Comparison of ENCODE assay signal across 10 mouse cellular contexts in genomic region chr4:137489996-137490395, GRCm38 (mm10). TPM values are rescaled to one million over a fixed set of nuclear protein-coding genes. Genes with fewer than 3 reads are reported as not detected.
DNase-seq lines count a peak whose midpoint lies in the region; ATAC-seq and TF ChIP-seq lines count a peak whose summit lies in the region.
"Had no signal": no experiment of that assay in that cellular context is flagged by ENCODE, and none has a peak within 500 bp of the region (broad histone marks: within the 10 kb centered on the region; RNA-seq: fewer than 3 reads in every experiment).

No protein-coding gene starts in this region.

- no peak overlapping the region for H3K27ac ChIP-seq in embryonic facial prominence, embryonic 11.5 days (replicated peaks; ENCODE audit: low read depth, low read length)
- peak overlapping the region; percentile 81 for H3K27ac ChIP-seq in limb, embryonic 14.5 days (replicated peaks; ENCODE audit: low read depth, low read length)

- H3K4me2 ChIP-seq in embryonic facial prominence, embryonic 11.5 days (ENCODE audit: low read depth, low read length) = no peak overlapping the region
- no peak overlapping the region for H3K4me2 ChIP-seq in limb, embryonic 14.5 days (replicated peaks; ENCODE audit: low read depth, low read length, severe bottlenecking)

- DNase-seq in heart, adult 18-20 months = peak; percentile 76 to 88
- no peak for DNase-seq in heart, postnatal 14 days
- no peak for DNase-seq in embryonic facial prominence, embryonic 11.5 days (ENCODE audit: low spot score)
- DNase-seq in heart, postnatal 10 days = peak; percentile 68 to 78
- no peak for DNase-seq in limb, embryonic 14.5 days (ENCODE audit: low spot score)
- DNase-seq in urinary bladder, postnatal 25 days (ENCODE audit: low spot score) = no peak
- DNase-seq in right cerebral cortex, postnatal 36 days (ENCODE audit: low spot score in 2 of 2) = no peak

- no peaks in the 10 kb centered on the region for H3K9me3 ChIP-seq in embryonic facial prominence, embryonic 11.5 days (replicated peaks; ENCODE audit: control insufficient read depth, low read length)
- no peaks in the 10 kb centered on the region for H3K9me3 ChIP-seq in limb, embryonic 14.5 days (ENCODE audit: control insufficient read depth, low read length)

- no peak for TF ChIP-seq POLR2A in limb, embryonic 14.5 days (IDR thresholded peaks at IDR 0.05; ENCODE audit: borderline replicate concordance, extremely low read depth, insufficient read depth, insufficient read length)

- H3K4me1 ChIP-seq in embryonic facial prominence, embryonic 11.5 days (ENCODE audit: control insufficient read depth, insufficient read depth, low read length) = peaks cover 30% of the 10 kb centered on the region
- H3K4me1 ChIP-seq in limb, embryonic 14.5 days (ENCODE audit: control insufficient read depth, insufficient read depth, low read length) = peaks cover 63% of the 10 kb centered on the region

- no peaks in the 10 kb centered on the region for H3K27me3 ChIP-seq in embryonic facial prominence, embryonic 11.5 days (ENCODE audit: control insufficient read depth, insufficient read depth, low read length)
- no peaks in the 10 kb centered on the region for H3K27me3 ChIP-seq in limb, embryonic 14.5 days (ENCODE audit: control insufficient read depth, insufficient read depth, low read length)

- intact Hi-C loops in heart, postnatal 14 days (cut with DNase I) = no loop called here
- intact Hi-C loops in heart, postnatal 10 days (cut with DNase I) = loop anchor here (5.0 kb wide), 1 partner anchor 43 kb away; no protein-coding TSS in a partner anchor

- H3K9ac ChIP-seq in embryonic facial prominence, embryonic 11.5 days (replicated peaks; ENCODE audit: low read length) = peak overlapping the region; percentile 32
- H3K9ac ChIP-seq in limb, embryonic 14.5 days (ENCODE audit: low read depth, low read length, severe bottlenecking) = no peak overlapping the region

- WGBS in embryonic facial prominence, embryonic 11.5 days = 48% methylated on average over 8 of the region's 8 CpGs
- WGBS in limb, embryonic 14.5 days = 62% methylated on average over 8 of the region's 8 CpGs

- no peaks in the 10 kb centered on the region for H3K36me3 ChIP-seq in embryonic facial prominence, embryonic 11.5 days (replicated peaks; ENCODE audit: control insufficient read depth, insufficient read depth, low read depth, low read length)
- peaks cover 6% of the 10 kb centered on the region; the same call in 1 of the 2 replicates for H3K36me3 ChIP-seq in limb, embryonic 14.5 days (ENCODE audit: control insufficient read depth, insufficient read depth, low read length)

- no peak overlapping the region for H3K4me3 ChIP-seq in embryonic facial prominence, embryonic 11.5 days (ENCODE audit: low read depth, low read length)
- H3K4me3 ChIP-seq in limb, embryonic 14.5 days (replicated peaks; ENCODE audit: low read length) = no peak overlapping the region

- no peak for ATAC-seq in embryonic facial prominence, embryonic 11.5 days (replicated peaks; ENCODE audit: insufficient number of reproducible peaks, low FRiP score, low TSS enrichment, low read depth)
- ATAC-seq in limb, embryonic 14.5 days (ENCODE audit: low FRiP score, low read depth) = no peak
- ATAC-seq in frontal cortex, adult (ENCODE audit: low TSS enrichment) = no peak
- ATAC-seq: hindbrain, embryonic 16.5 days had no signal

RNA-seq across cellular contexts. Expression of gene Hspg2, which starts 21.4 kb away (rescaled TPM):
- total RNA-seq in heart, adult 18-20 months (2021) = 100 to 1,000 TPM; 153 to 170 TPM
- total RNA-seq in heart, postnatal 14 days (2021) = 100 to 1,000 TPM; 436 to 447 TPM
- 14.4 and 17.6 TPM in 2 replicates for polyA plus RNA-seq in embryonic facial prominence, embryonic 11.5 days (2014; fragmentation: Nextera tagmentation; extraction: Ambion mirVana)
- total RNA-seq in heart, postnatal 10 days (2021) = 100 to 1,000 TPM; 524 to 560 TPM
- polyA plus RNA-seq in limb, embryonic 14.5 days (2012; rRNA removed) = 97.4 and 126 TPM in 2 replicates
- 65.6 and 68.4 TPM in 2 replicates for polyA plus RNA-seq in limb, embryonic 14.5 days (2014; fragmentation: Nextera tagmentation; extraction: Ambion mirVana)
- total RNA-seq: monocyte, adult 5-6 weeks had no signal

RNA-seq across cellular contexts. Expression of gene 1700013G24Rik, which starts 36.9 kb away (rescaled TPM):
- total RNA-seq in heart, adult 18-20 months (2021) = not detected
- not detected for total RNA-seq in heart, postnatal 14 days (2021)
- not detected in 2 replicates for polyA plus RNA-seq in embryonic facial prominence, embryonic 11.5 days (2014; fragmentation: Nextera tagmentation; extraction: Ambion mirVana)
- total RNA-seq in heart, postnatal 10 days (2021) = not detected
- polyA plus RNA-seq in limb, embryonic 14.5 days (2012; rRNA removed) = 0.23 and 0.26 TPM in 2 replicates
- polyA plus RNA-seq in limb, embryonic 14.5 days (2014; fragmentation: Nextera tagmentation; extraction: Ambion mirVana) = 0.30 TPM in 1 of 2 replicates, not detected in the other
- total RNA-seq: monocyte, adult 5-6 weeks had no signal
- polyA plus RNA-seq: hindbrain, embryonic 16.5 days had no signal

RNA-seq across cellular contexts. Expression of gene Cela3b, which starts 59.7 kb away (rescaled TPM):
- not detected for total RNA-seq in heart, adult 18-20 months (2021)
- total RNA-seq in heart, postnatal 14 days (2021) = not detected
- not detected in 2 replicates for polyA plus RNA-seq in embryonic facial prominence, embryonic 11.5 days (2014; fragmentation: Nextera tagmentation; extraction: Ambion mirVana)
- total RNA-seq in heart, postnatal 10 days (2021) = not detected
- 0.29 and 0.55 TPM in 2 replicates for polyA plus RNA-seq in limb, embryonic 14.5 days (2012; rRNA removed)
- 0.28 TPM in 1 of 2 replicates, not detected in the other for polyA plus RNA-seq in limb, embryonic 14.5 days (2014; fragmentation: Nextera tagmentation; extraction: Ambion mirVana)
- total RNA-seq: monocyte, adult 5-6 weeks had no signal
- polyA plus RNA-seq: hindbrain, embryonic 16.5 days had no signal

Comparison
In these comparisons a context has a peak if more than half of its experiments do, and no peak if none do; other contexts are left out.
1. DNase-seq: peak in heart, adult 18-20 months (2 of 2) and heart, postnatal 10 days (2 of 2); none in heart, postnatal 14 days (0 of 2), embryonic facial prominence, embryonic 11.5 days (single experiment), limb, embryonic 14.5 days (single experiment), urinary bladder, postnatal 25 days (single experiment) and right cerebral cortex, postnatal 36 days (0 of 2).